Mouse (Mus musculus) small intestine, adult 2 months (tissue): ENCODE measurements around the gene Ddx1.

Experiments
- CTCF ChIP-seq: fragments of 200-500 bp; IDR thresholded peaks from 2 replicates; pipeline ENCODE4 v1.5.1; 2012; ENCODE audit warnings: low read depth, mild to moderate bottlenecking, control low read depth, inconsistent platforms, low read length, moderate library complexity, mixed read lengths; ENCODE audit not compliant: insufficient replicate concordance, insufficient read length; ENCODE audit errors: extremely low read depth
- POLR2A ChIP-seq: fragments of 200-500 bp; IDR thresholded peaks from 2 replicates; pipeline ENCODE4 v1.6.1; 2012; ENCODE audit warnings: low read depth, mild to moderate bottlenecking, control low read depth, inconsistent platforms, low read length, moderate library complexity

DNA sequence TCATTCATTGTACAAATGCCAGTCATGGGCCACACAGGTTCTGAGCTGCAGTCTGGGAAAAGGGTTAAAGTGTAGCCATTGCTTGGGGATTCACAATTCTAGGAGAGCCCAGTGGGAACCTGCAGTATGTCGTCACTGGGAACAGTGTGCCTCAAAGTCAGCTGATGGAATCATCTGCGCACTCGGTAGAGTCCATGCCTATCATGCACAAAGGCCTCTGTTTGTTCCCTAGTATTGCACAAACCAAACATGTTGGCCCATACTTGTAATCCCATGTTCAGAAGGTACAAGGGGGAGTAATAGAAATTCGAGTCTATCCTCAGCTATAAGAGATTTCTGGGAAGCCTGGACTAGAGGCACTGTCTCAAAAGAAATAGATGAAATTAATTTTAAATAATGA lies 52.9 kb downstream of the Ddx1 start:
- no peak for TF ChIP-seq CTCF
- TF ChIP-seq POLR2A: no peak
